Mouse (Mus musculus) liver, embryonic 15.5 days (tissue): ENCODE results near the gene Sirt7. TPM values are rescaled to one million over a fixed set of nuclear protein-coding genes. Genes with fewer than 3 reads are reported as not detected.
A peak's percentile ranks its signal among the peaks of the same experiment; 100 is the strongest.

Source experiments
- ATAC-seq: fragments of 200-750 bp; cut with Nextera tagmentation; 2 replicates; pipeline ENCODE4 v1.8.0; 2017; ENCODE audit warnings: moderate number of reproducible peaks, mild to moderate bottlenecking, moderate library complexity; ENCODE audit not compliant: insufficient read depth
- H3K27ac ChIP-seq: fragments of 300-500 bp; sonication (generic); replicated peaks from 2 replicates; pipeline ENCODE4 v1.5.1; 2015; ENCODE audit warnings: mild to moderate bottlenecking, inconsistent platforms
- H3K27me3 ChIP-seq: fragments of 300-500 bp; sonication (generic); 2 replicates; pipeline ENCODE4 v1.6.1; 2015; ENCODE audit warnings: mild to moderate bottlenecking, inconsistent platforms
- H3K36me3 ChIP-seq: fragments of 300-500 bp; sonication (generic); replicated peaks from 2 replicates; pipeline ENCODE4 v1.6.1; 2015; ENCODE audit warnings: moderate library complexity, mild to moderate bottlenecking, inconsistent platforms
- H3K4me1 ChIP-seq: fragments of 300-500 bp; sonication (generic); replicated peaks from 2 replicates; pipeline ENCODE4 v1.6.1; 2015; ENCODE audit warnings: inconsistent platforms
- H3K4me2 ChIP-seq: fragments of 300-500 bp; sonication (generic); 2 replicates; pipeline ENCODE4 v1.6.1; 2015; ENCODE audit warnings: moderate library complexity, mild to moderate bottlenecking, inconsistent platforms
- H3K4me3 ChIP-seq: fragments of 300-500 bp; sonication (generic); replicated peaks from 2 replicates; pipeline ENCODE4 v1.5.1; 2015; ENCODE audit warnings: mild to moderate bottlenecking, inconsistent platforms
- H3K9ac ChIP-seq: fragments of 300-500 bp; sonication (generic); 2 replicates; pipeline ENCODE4 v1.6.1; 2015; ENCODE audit warnings: moderate library complexity, mild to moderate bottlenecking, inconsistent platforms
- H3K9me3 ChIP-seq: fragments of 300-500 bp; sonication (generic); replicated peaks from 2 replicates; pipeline ENCODE4 v1.6.1; 2016; ENCODE audit warnings: inconsistent platforms
- WGBS: fragments of 180-500 bp; shearing (Covaris S2); methylation state at CpG from one replicate; pipeline ENCODE4 v1.1.7; 2015; ENCODE audit warnings: mixed read lengths; ENCODE audit not compliant: insufficient replicate concordance; 5-methylcytosine and 5-hydroxymethylcytosine counted together
- microRNA-seq: library from miRNA; unstranded; fragments of <30 nt; microRNA quantifications from one replicate; pipeline ENCODE4, GENCODE M21; 2016
- polyA plus RNA-seq: library from polyadenylated mRNA; unstranded; fragments of >200 nt; fragmentation: Nextera tagmentation; extraction: Ambion mirVana; gene quantifications from 2 replicates; pipeline ENCODE4 v1.2.1, GENCODE M21; 2015

Sirt7 gene
- polyA plus RNA-seq, 1 experiment from 2014 or later, result 32.3 TPM

GRCm38 (mm10) chr11:120572752-120573584, 52.1 kb downstream of the Sirt7 start, which contains the start of gene P4hb:
Gene P4hb (minus strand): TSS chr11:120573253.
- H3K4me2 ChIP-seq, result peak within 1 kb of the TSS; percentile 92
- H3K9me3 ChIP-seq, result no peaks in the 10 kb centered on the region
- H3K4me1 ChIP-seq, result peaks cover 67% of the 10 kb centered on the region
- peak within 1 kb of the TSS; percentile 82 for H3K4me3 ChIP-seq
- peak; percentile 94 for ATAC-seq
- H3K27me3 ChIP-seq, result no peaks in the 10 kb centered on the region
- peak within 1 kb of the TSS; percentile 90 for H3K27ac ChIP-seq
- WGBS, result under 1% methylated on average over 94 of the region's 94 CpGs
- peaks cover 40% of the 10 kb centered on the region for H3K36me3 ChIP-seq
- peak within 1 kb of the TSS; percentile 86 for H3K9ac ChIP-seq

DNA sequence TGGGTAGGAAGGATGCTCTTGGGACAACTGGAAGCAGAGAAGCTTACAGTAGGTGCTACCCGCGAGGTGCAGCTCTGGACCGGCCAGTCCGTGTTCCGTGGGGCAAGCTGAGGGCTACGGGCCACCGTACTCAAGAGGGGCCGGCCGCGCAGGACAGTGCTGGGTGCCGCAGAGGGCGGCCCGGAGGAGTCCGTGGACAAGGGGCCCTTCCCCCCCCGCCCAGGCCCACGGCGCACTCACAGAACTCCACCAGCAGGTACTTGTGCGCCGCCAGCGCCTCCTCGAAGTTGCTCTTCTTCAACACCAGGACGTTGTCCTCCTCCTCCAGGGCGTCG, 52.7 kb downstream of the Sirt7 start:
- H3K27me3 ChIP-seq, result no peaks in the 10 kb centered on the region
- peaks cover 40% of the 10 kb centered on the region for H3K36me3 ChIP-seq
- H3K4me1 ChIP-seq, result peaks cover 66% of the 10 kb centered on the region
- H3K9me3 ChIP-seq, result no peaks in the 10 kb centered on the region
- peak overlapping the region; percentile 90 for H3K27ac ChIP-seq
- H3K4me2 ChIP-seq, result peak overlapping the region; percentile 92
- peak overlapping the region; percentile 86 for H3K9ac ChIP-seq
- whole genome bisulfite sequencing, result under 1% methylated on average over 24 of the region's 24 CpGs
- peak; percentile 8 for ATAC-seq
- H3K4me3 ChIP-seq, result peak overlapping the region; percentile 82

DNA sequence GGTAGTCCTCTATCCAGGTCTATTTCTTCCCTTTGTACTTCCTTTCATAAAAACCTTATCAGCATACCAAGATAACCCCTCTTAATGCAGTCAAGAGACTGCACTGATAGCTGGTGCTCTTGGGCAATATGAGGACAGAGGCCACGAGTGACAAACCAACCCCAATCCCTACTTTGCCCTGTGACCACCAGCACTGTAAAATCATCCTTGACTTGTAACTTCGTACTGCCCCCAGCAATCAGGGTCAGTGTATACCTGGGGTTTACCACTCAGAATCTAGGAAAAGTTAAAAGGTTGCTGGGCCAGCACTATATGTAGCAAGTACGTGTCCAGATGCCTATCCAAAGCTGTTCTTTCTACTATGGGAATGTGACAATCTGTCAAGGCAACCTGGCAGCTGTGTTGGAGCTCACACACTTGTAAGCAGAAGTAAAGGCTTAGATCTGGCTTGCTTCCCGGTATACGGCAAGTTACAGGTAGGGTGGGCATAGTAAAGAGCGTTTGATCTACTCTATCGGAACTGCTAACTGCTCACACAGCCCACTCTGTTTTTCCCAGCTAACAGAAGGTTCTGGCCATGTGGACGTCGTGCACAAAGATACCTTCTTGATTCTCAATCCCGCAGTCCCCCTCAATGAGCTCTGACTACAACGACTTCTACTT, 53.2 kb downstream of the Sirt7 start:
- Histone ChIP-seq H3K9me3 (no peaks in the 10 kb centered on the region), H3K4me3 (peak overlapping the region; percentile 82), H3K36me3 (peaks cover 42% of the 10 kb centered on the region), H3K4me1 (peaks cover 68% of the 10 kb centered on the region), H3K4me2 (peak overlapping the region; percentile 92), H3K27me3 (no peaks in the 10 kb centered on the region), H3K9ac (peak overlapping the region; percentile 86), H3K27ac (peak overlapping the region; percentile 90)
- 4% methylated on average over 11 of the region's 11 CpGs for WGBS
- ATAC-seq, result no peak

- peak overlapping the region; percentile 92 for H3K4me2 ChIP-seq
- H3K36me3 ChIP-seq, result peaks cover 49% of the 10 kb centered on the region
- H3K9ac ChIP-seq, result peak overlapping the region; percentile 86
- ATAC-seq, result no peak
- peaks cover 64% of the 10 kb centered on the region for H3K4me1 ChIP-seq
- peak overlapping the region; percentile 90 for H3K27ac ChIP-seq
- WGBS, result 14% methylated on average over 3 of the region's 3 CpGs
- no peaks in the 10 kb centered on the region for H3K9me3 ChIP-seq
- peak overlapping the region; percentile 82 for H3K4me3 ChIP-seq
- no peaks in the 10 kb centered on the region for H3K27me3 ChIP-seq
Measured at GRCm38 (mm10) chr11:120571122-120571521, 53.9 kb downstream of the Sirt7 start.

Small RNAs within 50 kb of the gene (microRNA-seq; reads per million reads assigned to microRNA genes)
- 3.6 reads per million, percentile 9 among the genes with 10 or more reads in this experiment for gene Mir6936

Other genes starting within 250 kb of the Sirt7 start
- 6.2 and 7.2 TPM in 2 replicates for gene Faap100, start 246.5 kb downstream of the Sirt7 start, polyA plus RNA-seq
- 20.6 and 24.3 TPM in 2 replicates for gene Nploc4, start 187.5 kb downstream of the Sirt7 start, polyA plus RNA-seq
- gene Tspan10, start 182.6 kb downstream of the Sirt7 start, polyA plus RNA-seq, result not detected in 2 replicates
- 0.17 TPM in 1 of 2 replicates, not detected in the other for gene Pde6g, start 171.7 kb downstream of the Sirt7 start, polyA plus RNA-seq
- gene Oxld1, start 167.2 kb downstream of the Sirt7 start, polyA plus RNA-seq, result 6.8 and 7.1 TPM in 2 replicates
- gene Ccdc137, start 167.1 kb downstream of the Sirt7 start, polyA plus RNA-seq, result 13.0 and 14.2 TPM in 2 replicates
- gene Arl16, start 157.6 kb downstream of the Sirt7 start, polyA plus RNA-seq, result 13.7 and 14.0 TPM in 2 replicates
- gene Mrpl12, start 140.6 kb downstream of the Sirt7 start, polyA plus RNA-seq, result 89.5 and 90.2 TPM in 2 replicates
- 42.8 and 46.5 TPM in 2 replicates for gene Slc25a10, start 133.4 kb downstream of the Sirt7 start, polyA plus RNA-seq
- 16.9 and 20.5 TPM in 2 replicates for gene Gcgr, start 94.5 kb downstream of the Sirt7 start, polyA plus RNA-seq
- 41.8 and 47.6 TPM in 2 replicates for gene Mcrip1, start 75.5 kb downstream of the Sirt7 start, polyA plus RNA-seq
- 0.36 and 0.38 TPM in 2 replicates for gene Ppp1r27, start 74.1 kb downstream of the Sirt7 start, polyA plus RNA-seq
- 635 and 803 TPM in 2 replicates for gene P4hb, start 52.0 kb downstream of the Sirt7 start, polyA plus RNA-seq
- gene Arhgdia, start 43.6 kb downstream of the Sirt7 start, polyA plus RNA-seq, result 222 and 238 TPM in 2 replicates
- 253 and 277 TPM in 2 replicates for gene Alyref, start 26.9 kb downstream of the Sirt7 start, polyA plus RNA-seq
- 76.2 and 79.0 TPM in 2 replicates for gene Anapc11, start 26.8 kb downstream of the Sirt7 start, polyA plus RNA-seq
- 14.7 and 15.8 TPM in 2 replicates for gene Npb, start 16.8 kb downstream of the Sirt7 start, polyA plus RNA-seq
- 138 and 165 TPM in 2 replicates for gene Pcyt2, start 7.3 kb downstream of the Sirt7 start, polyA plus RNA-seq
- gene Mafg, start 8.4 kb upstream of the Sirt7 start, polyA plus RNA-seq, result 37.6 and 42.3 TPM in 2 replicates
- gene Pycr1, start 18.5 kb upstream of the Sirt7 start, polyA plus RNA-seq, result 5.1 and 5.7 TPM in 2 replicates
- 0.29 and 1.0 TPM in 2 replicates for gene Myadml2, start 22.9 kb upstream of the Sirt7 start, polyA plus RNA-seq
- gene Notum, start 35.9 kb upstream of the Sirt7 start, polyA plus RNA-seq, result 0.33 and 0.40 TPM in 2 replicates
- 45.1 and 47.9 TPM in 2 replicates for gene Aspscr1, start 47.7 kb upstream of the Sirt7 start, polyA plus RNA-seq
- 80.9 and 88.4 TPM in 2 replicates for gene Cenpx, start 88.5 kb upstream of the Sirt7 start, polyA plus RNA-seq
- gene Lrrc45, start 88.7 kb upstream of the Sirt7 start, polyA plus RNA-seq, result 9.7 and 11.5 TPM in 2 replicates
- 0.96 and 1.5 TPM in 2 replicates for gene Rac3, start 96.2 kb upstream of the Sirt7 start, polyA plus RNA-seq
- 20.2 and 24.6 TPM in 2 replicates for gene Dcxr, start 102.0 kb upstream of the Sirt7 start, polyA plus RNA-seq
- gene Cbr2, start 106.9 kb upstream of the Sirt7 start, polyA plus RNA-seq, result 0.37 TPM in 1 of 2 replicates, not detected in the other
- gene Hmga1b, start 137.6 kb upstream of the Sirt7 start, polyA plus RNA-seq, result 0.94 and 2.6 TPM in 2 replicates
- 11.5 and 12.0 TPM in 2 replicates for gene Rfng, start 159.0 kb upstream of the Sirt7 start, polyA plus RNA-seq
- 72.0 and 77.3 TPM in 2 replicates for gene Gps1, start 159.0 kb upstream of the Sirt7 start, polyA plus RNA-seq
- 58.3 and 61.3 TPM in 2 replicates for gene Dus1l, start 171.2 kb upstream of the Sirt7 start, polyA plus RNA-seq
- 20.1 and 24.9 TPM in 2 replicates for gene Fasn, start 199.3 kb upstream of the Sirt7 start, polyA plus RNA-seq